Mouse (Mus musculus) bone marrow macrophage, adult 2 months (primary cell): ENCODE data around the gene Tns3. TPM values are rescaled to one million over a fixed set of nuclear protein-coding genes. Genes with fewer than 3 reads are reported as not detected.

Experiments used
- H3K27ac ChIP-seq: 2 replicates; pipeline ENCODE4 v1.5.1; 2012; ENCODE audit warnings: low read depth, low read length; ENCODE audit not compliant: insufficient read depth
- H3K4me1 ChIP-seq: 2 replicates; pipeline ENCODE4 v1.6.1; 2012; ENCODE audit warnings: low read length; ENCODE audit not compliant: control insufficient read depth, insufficient read depth
- H3K4me3 ChIP-seq: 2 replicates; pipeline ENCODE4 v1.5.1; 2012; ENCODE audit warnings: mild to moderate bottlenecking, low read length, moderate library complexity; ENCODE audit not compliant: insufficient read depth
- CTCF ChIP-seq: IDR thresholded peaks from 2 replicates; pipeline ENCODE4 v1.5.1; 2012; ENCODE audit warnings: low read depth, mild to moderate bottlenecking, low read length, moderate library complexity
- POLR2A ChIP-seq: IDR thresholded peaks from 2 replicates; pipeline ENCODE4 v1.6.1; 2012; ENCODE audit warnings: mild to moderate bottlenecking, low read depth, low read length, borderline replicate concordance
- polyA plus RNA-seq: library from polyadenylated mRNA; stranded (reverse); fragments of >200 nt; gene quantifications from 2 replicates; pipeline ENCODE4 v1.2.4, GENCODE M21; 2012; ENCODE audit not compliant: missing spikeins, insufficient read depth, insufficient read length

Gene Tns3
- polyA plus RNA-seq, 1 experiment, result 102 TPM

DNA sequence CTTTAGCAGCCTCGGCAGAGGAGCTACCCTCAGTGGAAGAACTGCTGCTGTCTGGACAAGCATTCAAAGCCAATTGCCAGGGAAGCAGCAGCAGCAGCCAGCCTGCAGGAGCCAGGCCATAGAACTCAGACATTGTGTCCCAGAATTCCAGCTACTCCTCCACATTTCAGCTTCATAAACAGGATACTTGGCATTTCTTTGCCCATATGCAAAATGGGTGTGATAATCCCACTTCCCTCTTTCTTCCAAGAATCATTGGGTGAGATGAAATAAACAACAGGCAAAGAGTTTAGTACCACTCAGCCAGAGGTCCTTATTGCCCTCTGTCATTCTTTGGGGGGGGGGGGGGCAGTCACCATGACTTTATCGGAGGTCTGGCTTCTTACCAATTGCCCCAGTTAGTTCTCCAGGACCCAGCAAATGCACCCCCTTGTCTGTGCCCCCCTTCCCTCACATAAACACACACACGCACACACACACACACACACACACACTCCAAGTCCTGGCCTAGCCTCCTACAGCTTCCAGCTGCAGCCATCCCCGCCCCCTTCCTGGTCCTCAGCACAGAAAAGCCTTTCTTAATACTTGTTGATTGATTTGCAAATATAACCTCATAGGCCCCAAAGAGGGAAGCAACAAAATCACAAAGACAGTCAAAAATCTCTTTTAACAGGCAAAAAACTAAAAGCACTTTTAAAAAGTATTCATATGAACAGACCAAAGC is 1.5 kb downstream of the Tns3 start:
- H3K4me1 ChIP-seq, result peaks cover 39% of the 10 kb centered on the region
- TF ChIP-seq POLR2A (no peak), CTCF (no peak)
- H3K4me3 ChIP-seq, result peak overlapping the region; percentile 95
- peak overlapping the region; percentile 87 for H3K27ac ChIP-seq

DNA sequence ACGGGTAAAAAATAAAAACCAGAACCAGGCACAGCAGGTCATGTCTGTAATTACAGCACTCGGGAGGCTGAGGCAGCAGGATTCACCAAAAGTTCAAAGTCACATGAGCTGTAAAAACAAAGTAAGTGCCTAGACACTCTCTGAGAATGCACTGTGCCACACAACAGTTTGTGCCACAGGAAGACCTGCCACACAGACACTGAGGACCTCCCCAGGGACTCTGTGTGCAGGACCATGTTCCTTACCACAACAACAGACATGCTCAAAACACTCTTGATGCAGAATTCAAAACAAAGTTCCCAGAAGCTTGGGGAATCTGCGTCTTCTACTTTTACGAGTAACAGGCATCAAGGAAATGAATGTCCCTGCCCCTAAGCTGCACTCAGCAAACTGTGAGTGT is 3.4 kb downstream of the Tns3 start:
- Histone ChIP-seq H3K27ac (peak overlapping the region; percentile 87), H3K4me3 (no peak overlapping the region), H3K4me1 (peaks cover 55% of the 10 kb centered on the region)
- no peak for TF ChIP-seq CTCF
- TF ChIP-seq POLR2A, result no peak

DNA sequence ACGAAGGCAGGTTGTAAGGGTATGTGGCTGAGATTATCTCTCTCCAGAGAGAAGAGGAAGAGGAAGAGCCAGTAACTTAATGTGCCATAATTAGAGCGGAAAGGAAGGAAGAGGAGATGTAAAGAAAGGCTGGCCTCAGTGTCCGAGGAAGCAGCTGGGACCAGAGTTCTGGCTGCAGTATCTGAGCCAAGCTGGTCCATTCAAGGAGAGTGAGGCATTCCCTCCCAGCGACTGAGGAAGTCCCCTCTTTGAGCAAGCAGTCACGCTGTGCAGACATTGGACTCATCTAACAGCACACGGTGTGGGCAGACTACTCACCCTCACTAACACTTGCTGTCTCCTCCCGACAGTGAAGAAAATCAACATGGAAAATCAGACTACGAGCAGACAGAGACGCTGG is 4.5 kb downstream of the Tns3 start:
- TF ChIP-seq POLR2A (no peak), CTCF (no peak)
- peaks cover 62% of the 10 kb centered on the region for H3K4me1 ChIP-seq
- peak overlapping the region; percentile 25 for H3K4me3 ChIP-seq
- H3K27ac ChIP-seq, result peak overlapping the region; percentile 87

DNA sequence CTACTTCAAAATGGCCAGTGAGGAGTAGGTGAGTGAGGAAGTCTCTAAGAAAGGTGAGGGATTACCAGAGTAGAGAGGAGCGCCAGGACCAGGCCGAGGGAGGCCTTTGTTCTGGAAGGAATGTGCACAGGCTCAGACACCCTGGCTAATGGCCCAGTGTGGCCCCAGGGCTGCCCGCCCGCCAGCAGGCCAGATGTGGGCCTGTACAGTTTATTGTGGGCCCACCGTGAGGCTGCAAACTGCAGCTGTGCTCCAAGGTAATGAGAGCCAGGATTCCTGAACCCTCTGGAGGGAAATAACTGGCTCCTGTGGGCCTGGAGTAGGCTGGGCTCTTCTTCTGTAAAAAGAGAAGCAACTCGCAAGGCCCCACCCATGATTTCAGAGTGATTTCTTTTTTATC is 5.3 kb downstream of the Tns3 start:
- H3K27ac ChIP-seq, result peak overlapping the region; percentile 87
- TF ChIP-seq POLR2A (no peak), CTCF (no peak)
- no peak overlapping the region for H3K4me3 ChIP-seq
- peaks cover 63% of the 10 kb centered on the region for H3K4me1 ChIP-seq

DNA sequence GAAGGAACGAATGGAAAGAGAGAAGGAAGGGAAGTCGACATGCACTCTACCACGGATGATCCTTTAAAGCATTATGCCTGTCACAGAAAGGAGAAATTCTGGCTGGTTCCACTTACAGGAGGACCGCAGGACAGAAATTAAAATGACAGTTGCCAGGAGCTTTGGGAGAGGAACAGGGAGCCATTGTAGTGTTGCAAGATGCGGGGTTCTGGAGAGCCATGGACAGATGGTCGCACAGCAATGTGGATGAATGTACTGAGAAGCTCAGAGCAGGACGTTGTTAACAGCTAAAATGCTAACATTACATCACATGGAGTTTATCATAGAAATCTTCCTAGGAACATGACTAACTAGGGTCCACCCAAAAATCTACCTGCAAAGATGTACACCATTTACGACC is 6.8 kb downstream of the Tns3 start:
- TF ChIP-seq POLR2A, result no peak
- no peak for TF ChIP-seq CTCF
- Histone ChIP-seq H3K27ac (peak overlapping the region; percentile 56), H3K4me3 (no peak overlapping the region), H3K4me1 (peaks cover 71% of the 10 kb centered on the region)

DNA sequence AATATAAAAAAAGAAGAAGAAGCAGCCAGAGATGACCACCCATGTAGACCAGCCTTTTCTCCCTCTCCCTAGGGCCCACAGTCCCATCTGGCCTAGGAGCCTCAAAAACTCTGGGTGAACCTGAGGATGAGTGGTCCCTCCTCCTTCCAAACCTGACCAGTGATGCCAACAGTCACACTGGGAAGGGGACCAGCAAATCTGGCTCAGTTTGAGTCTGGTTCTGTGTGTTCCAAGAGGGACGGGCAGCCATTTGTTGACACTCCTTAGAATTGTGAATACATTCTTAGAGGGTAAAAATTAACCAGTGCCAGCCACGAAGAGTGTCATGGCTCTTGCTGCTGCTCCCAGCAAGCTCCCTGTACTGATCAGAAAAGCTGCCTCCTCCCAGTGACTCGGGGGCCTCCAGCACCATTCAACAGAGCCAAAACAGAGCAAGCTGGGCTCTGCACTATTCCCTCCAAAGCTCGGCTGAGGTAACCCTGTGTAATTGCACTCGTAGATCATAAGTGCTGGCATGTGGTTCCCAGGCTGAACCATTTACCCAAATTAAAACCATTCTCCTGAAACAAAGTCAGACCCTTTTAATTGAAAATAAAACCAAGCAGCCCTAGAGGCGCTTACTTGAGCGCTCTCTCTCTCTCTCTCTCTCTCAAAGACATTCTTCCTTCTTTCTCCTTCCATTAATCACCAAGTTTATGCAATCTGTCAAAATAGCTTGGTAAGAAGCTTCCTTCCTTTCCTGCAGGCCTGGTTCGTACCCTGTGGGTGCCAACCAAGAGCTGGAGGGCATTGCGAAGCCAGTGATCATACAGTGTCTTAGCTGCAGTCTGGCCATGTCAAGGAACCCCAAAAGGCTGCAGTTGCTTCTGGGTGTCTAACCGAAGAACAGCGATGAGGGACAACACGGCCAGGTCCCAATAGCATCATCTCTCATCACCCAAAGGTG is 7.6 kb downstream of the Tns3 start:
- H3K4me1 ChIP-seq, result peaks cover 70% of the 10 kb centered on the region
- no peak for TF ChIP-seq POLR2A
- peak overlapping the region; percentile 56 for H3K27ac ChIP-seq
- no peak overlapping the region for H3K4me3 ChIP-seq

DNA sequence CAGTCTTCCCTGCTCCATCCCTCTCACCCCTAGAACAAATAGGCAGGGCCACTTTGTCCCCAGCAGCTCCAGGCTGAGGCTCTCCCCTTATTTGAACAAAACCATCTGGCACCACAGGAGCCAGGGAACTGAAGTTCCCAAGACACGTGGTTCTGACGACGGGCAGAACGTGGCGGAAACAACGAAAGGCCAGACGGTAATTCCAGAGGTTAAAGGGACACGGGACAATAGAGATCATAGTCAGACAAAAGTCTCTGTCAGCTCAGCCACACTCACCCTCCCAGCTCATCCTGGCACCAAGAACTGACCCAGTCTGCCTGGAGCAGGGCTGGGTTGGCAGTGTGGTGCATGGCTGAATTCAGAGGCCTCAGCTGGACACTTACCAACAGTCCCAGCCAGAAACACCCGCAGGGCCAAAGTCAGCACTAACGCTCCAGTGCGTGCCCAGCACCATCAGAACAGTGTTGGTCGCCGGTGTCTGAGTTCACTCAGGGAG is 10.5 kb downstream of the Tns3 start:
- Histone ChIP-seq H3K4me3 (no peak overlapping the region), H3K4me1 (peaks cover 52% of the 10 kb centered on the region), H3K27ac (no peak overlapping the region)
- TF ChIP-seq POLR2A (no peak), CTCF (no peak)

DNA sequence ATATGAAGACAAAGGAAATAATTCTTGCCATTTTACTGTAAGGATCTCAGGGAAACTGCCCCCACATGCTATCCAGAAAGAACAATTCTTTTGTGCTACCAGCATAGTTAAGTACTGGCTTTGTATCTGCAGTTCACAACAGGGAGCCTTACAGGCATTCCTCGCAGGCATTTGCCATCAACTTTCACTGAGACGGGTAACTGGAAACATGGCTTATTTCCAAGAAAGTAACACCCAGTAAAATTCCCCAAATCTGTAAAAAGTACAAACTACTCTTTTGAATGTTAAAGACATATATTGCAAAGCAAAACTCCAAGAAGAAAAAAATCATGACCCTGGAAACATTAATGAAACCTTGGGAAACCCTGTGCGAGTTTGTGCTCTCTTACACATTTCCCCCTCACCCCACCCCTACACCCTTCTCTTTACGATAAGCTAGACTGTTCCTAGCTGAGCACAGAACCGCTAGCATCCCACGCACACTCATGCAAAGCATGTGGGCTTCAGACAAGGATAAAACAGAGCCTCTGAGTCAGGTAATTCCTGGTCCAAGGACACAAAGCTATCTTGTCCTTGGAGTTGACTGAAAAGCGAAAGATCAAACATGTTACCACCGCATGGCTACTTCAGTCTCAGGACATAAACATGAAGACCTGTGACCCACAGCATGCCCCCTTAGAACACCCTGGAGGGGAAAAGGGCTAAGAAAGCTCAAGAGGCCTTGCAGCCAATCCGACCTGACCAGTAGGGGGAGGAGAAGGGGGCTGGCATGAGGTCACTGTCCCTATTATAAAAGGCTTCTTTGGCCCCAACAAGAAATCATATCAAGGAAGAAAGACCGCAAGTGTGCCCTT is 11.3 kb downstream of the Tns3 start:
- no peak overlapping the region for H3K4me3 ChIP-seq
- TF ChIP-seq CTCF (no peak), POLR2A (no peak)
- no peak overlapping the region for H3K27ac ChIP-seq
- H3K4me1 ChIP-seq, result peaks cover 44% of the 10 kb centered on the region

DNA sequence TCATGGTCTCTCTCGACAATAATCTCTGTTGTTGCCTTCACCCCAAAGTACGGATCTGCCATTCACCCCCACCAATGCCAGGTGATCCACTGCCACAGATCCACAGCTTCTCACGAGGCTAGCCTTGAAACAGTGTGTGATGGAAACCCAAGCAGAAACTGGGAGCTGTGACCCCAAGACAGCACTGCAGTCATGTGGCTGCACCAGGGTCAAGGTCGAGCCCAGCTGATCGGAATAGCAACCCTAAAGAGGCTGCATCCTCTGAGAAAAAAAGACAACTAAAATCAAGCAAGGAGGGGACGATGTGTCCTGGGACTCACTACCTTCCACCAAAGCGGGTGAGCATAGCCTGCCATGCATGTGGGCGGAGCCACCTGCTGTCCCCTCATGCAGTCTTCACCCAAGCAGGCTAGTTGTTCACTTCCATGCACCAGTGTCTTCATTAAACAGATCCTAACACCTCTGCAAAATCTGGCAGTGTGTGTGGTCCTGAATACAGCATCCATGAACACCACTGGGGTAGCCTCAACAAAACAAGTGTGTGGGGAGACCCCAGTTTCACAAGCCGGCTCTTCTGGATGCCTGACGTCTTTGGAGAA is 12.1 kb downstream of the Tns3 start:
- TF ChIP-seq POLR2A (no peak), CTCF (no peak)

More for the DNA sequence above, 12.1 kb downstream of the Tns3 start:
- H3K4me3 ChIP-seq, result no peak overlapping the region
- peaks cover 36% of the 10 kb centered on the region for H3K4me1 ChIP-seq
- H3K27ac ChIP-seq, result no peak overlapping the region
